Mouse (Mus musculus) 3T3-L1 (cell line): ENCODE results near the gene Fignl1.

Experiments
- DNase-seq: peaks from one replicate; pipeline ENCODE4 v3.0.0-alpha.2; 2015; ENCODE audit warnings: low read depth, low spot score

Gene Fignl1

DNA sequence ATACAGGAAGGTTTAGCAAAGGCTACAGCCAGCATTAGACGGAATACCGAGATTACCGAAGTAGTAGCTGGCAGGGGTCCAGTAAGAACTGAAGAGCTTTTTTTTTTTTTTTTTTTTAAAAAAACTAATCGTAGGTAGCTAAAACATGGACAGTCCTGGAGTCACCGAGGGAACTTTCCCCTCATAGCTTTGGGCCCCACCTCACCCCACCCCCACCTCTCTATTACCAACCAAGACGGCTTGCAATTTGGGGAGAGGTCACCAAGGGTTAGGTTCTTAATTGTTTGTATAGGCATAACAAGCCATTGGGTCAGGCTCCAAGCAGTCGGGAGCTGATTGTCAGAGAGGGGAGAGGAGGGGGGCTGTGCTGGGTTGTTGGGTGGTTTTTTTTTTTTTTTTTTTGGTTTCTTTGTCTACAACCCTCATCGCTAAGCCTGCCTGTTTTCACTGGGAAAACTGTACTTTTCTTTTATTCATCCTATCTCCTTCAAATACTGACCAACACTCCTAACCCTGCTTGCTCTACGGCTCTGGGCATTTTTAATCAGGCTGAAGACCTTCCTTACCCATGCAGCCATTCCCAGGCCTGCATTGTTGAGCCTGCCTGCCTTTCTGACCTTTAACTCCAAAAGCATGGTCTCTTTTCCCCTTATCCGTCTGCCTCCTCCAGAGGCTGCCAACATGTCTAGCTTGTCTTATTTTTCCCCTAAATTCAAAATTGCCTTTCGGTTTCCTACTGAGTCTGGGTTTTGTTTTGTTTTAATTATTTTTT is 828 bp upstream of the Fignl1 start:
- no peak for DNase-seq

DNA sequence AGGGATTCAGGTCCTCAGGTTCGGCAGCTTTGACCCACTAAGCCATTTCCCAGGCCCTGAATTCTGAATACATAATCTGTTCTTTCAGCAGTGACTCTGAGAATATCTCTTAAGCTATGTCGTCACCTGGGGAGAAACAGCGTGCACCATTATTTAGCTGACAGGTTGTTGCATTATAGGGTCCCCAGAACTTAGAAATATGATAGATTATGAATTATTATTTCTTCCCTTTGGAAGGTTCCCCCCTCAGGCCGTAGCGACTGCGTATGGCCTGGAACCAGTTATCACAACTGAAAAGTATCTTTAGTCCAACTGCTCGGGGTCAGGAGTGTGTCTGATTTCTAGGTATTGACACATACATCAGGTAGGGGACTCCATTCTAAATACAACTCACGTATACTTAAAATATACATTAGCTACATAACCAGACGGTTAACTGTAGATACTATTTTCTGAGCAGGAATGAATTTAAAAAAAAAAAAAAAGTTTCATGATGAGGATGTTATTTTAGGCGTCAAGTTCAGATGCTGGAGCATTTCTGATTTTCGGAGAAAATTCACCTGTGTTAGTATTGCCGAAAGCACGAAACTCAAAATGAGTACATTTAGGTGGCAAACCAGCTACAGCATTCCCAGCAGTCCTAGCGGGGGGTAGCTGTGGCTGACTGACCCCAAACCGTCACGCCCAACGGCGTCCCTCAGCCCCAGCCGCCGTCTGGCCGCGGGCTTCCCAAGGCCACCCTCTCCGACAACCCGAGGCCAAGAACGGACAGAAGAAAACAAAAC is 535 bp downstream of the Fignl1 start:
- DNase-seq, result no peak

DNA sequence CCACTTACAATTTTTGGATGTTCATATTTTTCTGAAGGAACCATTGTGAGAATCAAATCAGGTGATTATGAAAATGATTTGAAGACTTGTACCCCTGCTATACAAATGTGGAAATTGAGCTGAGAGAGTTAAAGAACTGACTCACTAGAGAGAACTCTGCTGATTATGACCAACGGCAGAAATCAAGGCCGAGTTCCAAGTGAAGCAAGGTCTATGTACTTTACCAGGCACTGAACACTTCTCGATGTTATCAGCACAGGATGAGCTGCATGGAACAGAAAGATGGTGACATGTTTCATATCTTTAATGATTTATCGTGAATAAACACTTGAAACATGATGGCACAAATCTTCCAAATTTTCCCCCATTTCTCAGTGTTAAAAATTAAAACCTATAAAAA is 2.8 kb downstream of the Fignl1 start:
- DNase-seq, result no peak

DNA sequence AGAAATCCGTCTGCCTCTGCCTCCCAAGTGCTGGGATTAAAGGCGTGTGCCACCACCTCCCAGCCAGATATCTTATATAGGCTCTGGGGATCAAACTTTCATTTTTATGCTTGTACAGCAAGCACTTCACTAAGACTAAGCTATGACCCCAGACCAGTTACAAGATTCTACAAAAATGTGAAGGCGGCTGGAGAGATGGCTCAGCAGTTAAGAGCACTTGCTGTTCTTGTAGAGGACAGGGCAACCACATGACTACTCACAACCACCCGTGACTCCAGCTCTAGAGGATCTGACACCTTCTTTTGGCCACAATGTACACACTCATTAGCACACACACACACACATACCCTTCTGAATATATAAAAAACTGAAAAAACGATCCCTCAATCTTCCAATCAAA is 4.3 kb downstream of the Fignl1 start:
- no peak for DNase-seq

DNA sequence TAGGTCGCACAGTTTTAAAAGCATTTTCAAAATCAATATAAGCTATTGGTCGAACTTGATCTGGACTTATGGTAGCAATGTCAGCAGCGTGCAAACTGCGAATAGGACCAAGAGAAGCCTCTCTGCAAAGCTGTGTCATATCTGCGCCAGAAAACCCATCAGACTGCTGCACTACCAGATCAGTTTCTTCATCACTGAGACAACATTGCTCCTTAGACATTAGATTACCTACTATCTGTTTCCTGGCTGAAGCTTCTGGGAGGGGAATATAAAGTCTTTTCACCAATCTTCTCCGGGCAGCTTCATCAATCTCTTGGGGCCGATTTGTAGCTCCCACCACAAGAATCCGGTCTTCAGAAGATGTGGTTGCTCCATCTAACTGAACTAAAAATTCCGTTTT is 7.7 kb downstream of the Fignl1 start:
- no peak for DNase-seq

DNA sequence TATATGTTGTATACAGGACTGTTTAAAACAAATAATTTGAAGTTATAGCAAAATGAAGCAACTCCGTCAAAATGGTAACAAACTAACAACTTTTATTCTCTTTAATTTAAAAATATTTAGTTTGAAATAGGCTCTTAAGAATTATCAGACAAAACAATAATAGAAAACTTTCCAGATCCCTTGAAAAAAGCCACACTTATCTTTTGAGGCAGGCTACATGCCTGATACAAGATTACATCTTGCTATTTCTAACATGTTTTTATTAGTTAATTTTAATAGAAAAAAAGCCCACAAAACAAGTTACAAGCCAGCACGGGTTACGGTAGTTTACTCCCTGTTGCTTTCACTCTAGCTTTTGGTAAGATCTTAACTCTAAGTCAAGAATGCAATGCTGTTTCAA is 8.5 kb downstream of the Fignl1 start:
- no peak for DNase-seq

DNA sequence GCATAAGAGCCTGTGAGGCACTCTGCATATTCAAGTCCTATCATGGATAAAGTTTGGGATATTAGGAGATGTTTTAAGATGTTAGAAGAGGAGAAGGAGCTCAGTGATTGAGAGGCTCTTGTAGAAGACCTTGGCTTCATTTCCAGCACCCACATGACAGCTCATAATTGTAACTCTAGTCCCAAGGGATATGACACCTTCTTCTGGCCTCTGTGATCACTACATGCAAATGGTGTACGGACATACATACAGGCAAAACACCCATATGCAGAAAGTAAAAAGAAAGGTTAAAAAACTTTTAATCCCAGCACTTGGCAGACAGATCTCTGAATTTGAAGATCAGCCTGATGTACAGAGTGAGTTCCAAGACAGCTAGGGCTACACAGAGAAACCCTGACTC is 10.1 kb downstream of the Fignl1 start:
- no peak for DNase-seq

DNA sequence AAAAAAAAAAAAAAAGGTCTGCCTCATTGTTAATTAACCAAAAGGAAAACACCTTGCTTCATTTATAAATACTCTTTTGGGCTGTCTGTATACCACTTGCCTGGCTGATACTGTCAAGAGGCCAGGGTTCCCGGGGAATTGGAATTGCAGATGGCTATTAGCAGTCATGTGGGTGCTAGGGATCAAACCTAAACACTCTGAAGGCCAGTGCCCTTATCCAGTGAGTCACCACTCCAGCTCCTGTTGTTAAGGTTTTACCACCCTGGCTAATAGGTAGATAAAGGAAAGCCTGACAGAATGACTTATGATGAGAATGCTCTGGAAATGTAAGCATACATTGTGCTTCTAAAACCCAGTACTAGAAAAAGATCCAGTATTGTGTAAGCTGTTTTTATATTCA is 14.1 kb downstream of the Fignl1 start:
- no peak for DNase-seq

DNA sequence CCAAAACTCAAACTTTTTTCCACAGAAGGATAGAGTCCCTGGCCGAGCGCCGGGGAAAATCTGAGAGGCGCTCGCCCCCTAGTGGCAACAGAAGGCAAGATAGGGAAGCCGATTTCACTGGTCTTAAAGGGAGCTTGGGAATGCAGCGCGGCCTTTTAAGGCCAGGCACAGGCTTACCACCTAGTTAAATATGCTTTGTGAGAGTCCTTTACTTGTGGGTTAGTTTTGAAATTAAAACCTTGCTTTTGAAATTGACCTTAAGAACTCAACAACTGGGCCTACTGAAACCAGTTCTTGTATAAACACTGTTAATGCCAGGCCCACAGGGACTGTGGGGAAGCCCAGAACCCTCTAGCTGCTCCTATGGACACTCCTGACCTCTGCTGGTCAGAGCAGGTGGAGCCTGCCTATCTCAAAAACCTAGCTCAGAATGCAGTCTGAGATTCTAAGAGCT is 20.2 kb downstream of the Fignl1 start:
- peak; percentile 89 for DNase-seq

DNA sequence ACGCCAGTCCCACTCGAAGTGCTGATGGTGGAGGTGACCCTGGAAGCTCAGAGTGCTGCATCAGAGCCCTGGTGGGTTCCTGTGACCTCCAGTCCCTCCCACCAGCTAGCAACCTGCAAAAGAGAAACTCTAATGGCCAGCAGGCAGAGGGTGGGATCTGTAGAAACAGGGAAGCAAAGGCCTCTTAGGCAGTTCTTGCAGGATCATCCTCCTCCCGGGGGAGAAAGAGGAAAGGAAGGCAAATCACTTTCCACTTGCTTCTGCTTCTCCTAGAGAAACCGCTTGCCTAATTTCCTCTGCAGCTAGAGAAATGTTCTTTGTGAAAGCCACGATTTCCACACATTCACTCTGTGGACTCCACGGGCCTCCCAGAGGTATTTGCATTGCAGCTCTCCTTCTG is 23.3 kb downstream of the Fignl1 start:
- no peak for DNase-seq

DNA sequence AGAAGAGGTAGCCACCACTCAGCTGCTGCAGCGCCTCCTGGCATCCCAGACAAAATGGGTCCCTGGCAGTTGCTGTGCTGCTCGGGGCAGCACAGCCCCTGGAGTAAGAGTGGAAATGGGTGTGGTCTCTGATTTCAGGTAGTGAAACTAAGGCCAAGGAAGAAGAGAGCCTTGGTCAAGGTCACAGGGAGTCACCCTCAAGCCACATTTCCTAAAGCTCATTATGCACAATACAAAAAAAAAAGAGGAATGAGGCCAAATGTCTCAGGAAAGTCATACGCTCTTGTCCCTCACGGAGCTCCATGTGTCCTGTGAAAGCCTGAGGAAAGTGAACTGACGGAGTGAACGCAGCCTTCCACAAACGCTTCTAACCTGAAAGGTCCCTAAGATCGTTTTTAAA is 27.0 kb downstream of the Fignl1 start:
- DNase-seq, result no peak

DNA sequence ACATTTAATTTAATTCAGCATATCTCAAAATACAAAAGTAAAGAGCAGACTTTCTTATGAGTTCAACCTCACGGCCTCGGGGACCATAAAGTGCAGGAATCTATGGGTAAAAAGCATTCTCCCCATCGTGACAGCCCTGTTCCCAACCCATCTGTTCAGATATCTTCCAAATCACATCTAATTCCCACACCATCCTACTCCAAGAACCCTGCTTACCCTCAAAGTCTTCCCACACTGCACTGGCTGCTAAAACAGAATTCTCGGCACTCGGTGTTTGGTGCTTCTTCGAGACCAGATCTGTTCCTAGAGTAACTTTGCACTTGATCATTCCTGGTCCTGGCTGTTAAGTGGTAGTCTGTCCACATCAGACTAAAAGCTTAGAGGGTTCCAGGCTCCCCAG is 30.4 kb downstream of the Fignl1 start:
- no peak for DNase-seq

DNA sequence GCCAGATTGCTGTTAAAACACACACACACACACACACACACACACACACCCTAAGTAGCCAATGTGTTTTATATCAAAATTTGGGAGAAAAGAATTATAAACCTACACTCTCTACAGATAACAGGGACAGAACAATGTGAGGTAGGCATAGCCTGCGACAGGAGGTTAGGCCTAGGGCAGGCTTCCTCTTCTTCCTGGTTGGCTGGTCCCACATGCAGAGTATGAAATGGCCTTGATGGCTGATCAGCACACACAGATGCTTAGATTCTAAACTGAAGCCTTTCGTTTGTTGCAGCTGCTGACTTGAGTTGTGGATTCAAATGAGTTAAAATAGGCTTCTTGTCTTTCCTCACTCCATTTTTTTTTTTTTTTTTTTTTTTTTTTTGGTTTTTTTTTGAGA is 31.0 kb downstream of the Fignl1 start:
- no peak for DNase-seq

DNA sequence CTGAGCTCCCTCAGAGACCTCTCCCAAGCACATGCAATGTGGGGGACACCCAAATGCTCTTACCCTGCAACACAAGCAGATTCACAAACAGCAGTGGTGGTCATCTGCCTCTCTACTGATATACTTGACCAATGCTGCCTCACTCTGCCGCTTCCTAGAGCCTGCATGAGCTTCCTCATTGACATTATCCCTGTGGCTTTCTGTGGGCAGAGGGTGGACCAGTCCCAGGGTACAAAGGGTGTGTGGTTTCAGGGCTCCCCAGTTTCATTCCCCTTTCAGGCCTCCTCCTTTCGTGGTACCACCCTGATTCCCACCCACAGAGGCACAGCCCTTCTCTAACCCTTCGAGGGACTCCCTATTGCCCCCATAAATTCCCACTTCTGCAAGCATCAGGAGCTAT is 31.5 kb downstream of the Fignl1 start:
- DNase-seq, result no peak

DNA sequence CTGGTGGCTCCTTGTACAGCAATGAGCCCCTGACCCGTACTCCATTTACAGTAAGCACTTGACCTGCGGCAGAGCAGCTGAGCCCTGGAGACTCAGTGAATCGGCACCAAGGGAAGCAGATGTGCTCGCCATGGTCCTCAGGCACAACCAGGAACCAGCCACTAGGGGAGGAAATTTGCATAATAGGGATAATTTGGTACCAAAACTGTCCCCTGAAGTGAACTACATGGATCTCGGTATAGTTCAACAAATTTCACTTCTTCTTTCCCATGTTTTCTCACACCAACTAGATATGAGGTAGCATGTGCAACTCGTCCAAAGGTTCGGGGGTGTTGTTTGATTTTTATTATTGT is 32.0 kb downstream of the Fignl1 start:
- no peak for DNase-seq

DNA sequence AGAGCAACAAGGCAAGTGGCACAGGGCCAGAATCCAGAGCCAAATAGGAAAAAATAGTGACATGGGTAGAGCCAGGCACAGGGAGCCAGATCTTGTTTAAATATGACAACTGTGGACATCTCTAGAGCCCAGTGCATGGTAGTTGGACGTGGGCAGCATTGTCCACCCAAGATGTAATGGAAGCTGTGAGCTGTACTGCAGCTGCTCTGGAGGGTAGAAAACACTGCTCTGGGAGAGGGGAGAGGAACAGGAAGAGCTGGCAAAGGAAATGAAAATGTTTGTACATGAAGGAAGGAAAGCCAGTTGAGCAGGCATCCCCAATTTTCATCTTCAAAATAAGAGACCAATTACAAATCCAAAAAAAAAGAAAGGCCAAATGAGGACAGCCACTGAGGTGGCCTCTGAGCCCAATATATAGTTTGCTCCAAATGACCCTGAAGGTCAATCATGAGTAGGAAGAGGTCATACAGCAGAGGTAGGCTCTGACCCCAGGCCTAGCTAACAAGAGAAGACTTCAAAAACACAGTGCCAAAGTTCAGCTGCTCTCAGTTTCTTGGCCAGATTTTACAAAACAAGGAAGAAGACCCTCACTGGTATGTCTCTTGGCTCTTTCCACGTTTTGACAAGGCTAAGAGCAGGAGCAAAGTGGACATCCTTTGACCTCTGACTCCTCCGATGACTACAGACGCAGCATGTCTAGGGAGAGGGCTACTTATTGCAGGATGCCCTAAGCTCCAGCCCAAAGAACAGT is 32.5 kb downstream of the Fignl1 start:
- DNase-seq, result no peak

DNA sequence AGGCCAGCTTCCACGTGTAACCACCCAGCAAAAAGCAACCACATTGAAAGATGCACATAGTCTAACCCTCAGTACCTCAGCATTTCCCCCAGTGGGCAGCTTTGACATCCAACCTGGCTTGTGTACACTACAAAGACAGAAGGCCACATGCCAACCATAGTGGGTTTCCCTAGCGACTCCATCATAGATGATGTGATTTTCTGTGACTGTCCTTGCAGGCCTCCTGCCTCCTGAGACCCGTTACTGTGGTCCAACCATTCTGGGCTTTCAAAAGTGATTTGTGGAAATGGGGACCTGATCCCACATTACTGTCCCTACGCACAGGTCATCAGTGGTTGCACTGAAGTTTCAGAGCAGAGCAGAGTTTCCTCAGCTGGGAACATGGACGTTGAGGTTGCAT is 33.9 kb downstream of the Fignl1 start:
- DNase-seq, result no peak

DNA sequence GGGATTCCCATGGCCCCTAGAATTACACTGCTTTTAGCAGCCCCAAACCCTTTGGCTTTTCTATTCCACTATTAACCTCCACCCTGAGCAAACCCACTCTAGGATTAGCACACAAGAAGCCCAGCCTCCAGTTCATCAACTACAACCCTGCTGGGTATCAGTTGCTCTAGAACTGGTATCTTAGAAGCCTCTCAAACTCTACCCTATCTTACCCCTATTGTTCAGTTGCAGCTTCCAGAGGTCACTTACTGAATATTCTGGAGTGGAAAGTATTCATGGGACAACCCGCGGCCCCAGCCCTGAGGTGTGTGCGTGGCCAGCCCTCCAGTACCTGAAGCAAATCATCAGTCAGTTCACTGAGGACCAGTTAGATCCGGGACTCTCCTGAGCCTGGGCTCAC is 34.4 kb downstream of the Fignl1 start:
- DNase-seq, result no peak

DNA sequence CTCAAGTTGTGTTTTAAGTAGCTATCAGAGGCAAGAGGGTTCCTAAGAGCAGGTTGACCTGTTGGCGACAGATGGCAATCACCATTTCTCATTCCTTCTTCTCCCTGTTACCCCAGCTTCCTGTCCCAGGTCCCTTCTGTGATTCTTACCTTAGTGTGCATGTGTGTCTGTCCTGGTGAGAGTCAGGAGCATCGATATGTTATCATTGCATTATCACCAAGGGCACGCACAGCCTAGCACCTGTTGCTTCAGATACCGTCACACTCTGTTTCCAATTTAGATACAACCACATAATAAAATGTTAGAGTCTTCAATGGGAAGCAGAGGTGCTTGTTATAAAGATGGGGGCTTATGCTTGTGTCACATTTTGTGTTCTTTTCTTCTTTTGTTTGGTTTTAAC is 36.6 kb downstream of the Fignl1 start:
- no peak for DNase-seq

DNA sequence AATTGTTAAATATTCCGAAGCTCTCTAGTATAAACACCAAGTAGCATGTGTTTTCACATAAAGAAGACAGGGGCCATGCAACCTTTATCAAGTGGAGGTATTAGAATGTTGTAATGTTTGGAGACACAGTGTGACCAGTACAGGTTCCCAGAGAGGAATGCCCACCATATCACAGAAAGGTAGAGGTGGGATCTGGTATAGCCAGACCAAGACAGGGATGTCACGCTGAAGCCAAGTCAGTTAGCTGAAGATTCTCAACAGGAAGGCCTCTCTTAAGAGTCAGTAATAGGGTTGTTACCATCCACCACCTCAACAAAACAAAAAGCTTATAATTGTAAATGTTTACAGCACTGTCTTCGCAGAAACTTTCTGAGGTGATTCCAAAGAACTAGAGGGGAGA is 38.1 kb downstream of the Fignl1 start:
- no peak for DNase-seq

DNA sequence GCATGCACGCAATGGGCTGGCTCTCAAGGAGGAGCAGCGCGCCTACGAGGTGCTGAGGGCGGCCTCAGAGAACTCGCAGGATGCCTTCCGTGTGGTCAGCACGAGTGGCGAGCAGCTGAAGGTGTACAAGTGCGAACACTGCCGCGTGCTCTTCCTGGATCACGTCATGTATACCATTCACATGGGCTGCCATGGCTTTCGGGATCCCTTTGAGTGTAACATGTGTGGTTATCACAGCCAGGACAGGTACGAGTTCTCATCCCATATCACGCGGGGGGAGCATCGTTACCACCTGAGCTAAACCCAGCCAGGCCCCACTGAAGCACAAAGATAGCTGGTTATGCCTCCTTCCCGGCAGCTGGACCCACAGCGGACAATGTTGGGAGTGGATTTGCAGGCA is 39.5 kb downstream of the Fignl1 start:
- no peak for DNase-seq

DNA sequence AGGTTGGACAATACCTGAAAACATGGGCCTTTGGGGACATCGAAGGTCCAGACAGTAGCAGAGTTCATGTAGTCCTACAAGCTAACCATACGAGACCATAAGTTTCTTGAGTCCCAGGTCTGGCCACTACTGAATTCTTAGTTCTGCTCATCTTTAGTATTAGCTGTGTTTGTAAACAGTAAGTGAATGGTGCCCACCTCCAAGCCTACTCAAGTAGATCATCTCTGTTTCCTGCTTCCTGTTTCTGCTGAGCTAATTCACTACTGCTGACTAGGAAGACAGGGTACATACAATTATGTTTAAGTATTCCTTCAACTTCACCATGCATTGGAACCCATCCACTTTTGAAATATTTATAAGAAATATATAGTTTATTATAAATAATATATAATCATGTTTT is 40.7 kb downstream of the Fignl1 start:
- no peak for DNase-seq

DNA sequence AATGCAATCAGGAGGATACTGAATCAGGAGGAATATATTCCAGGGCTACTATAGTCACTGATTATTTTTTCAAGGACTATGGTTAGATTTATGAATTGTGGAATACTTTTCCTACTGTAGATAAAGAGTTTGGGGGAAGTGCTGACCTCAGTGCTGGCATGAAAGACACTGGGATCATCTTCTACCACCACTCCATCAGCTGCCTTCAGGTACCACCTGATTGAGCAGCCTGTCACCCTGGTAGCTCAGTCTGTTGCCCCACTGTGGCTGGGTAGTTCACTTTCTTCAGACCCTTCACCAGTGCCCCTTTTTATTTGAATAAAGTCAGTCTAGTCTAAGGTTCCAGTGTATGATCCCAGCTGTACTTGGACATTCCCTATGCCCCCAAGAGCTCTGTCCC is 42.0 kb downstream of the Fignl1 start:
- DNase-seq, result no peak
